Mouse (Mus musculus) CH12F3 (cell line): ENCODE measurements around the gene Thop1.

ENCODE experiments used
- in situ Hi-C: fragments of 300-500 bp; cut with MboI; formaldehyde crosslinking; loops from 2 replicates; pipeline ENCODE4 v1.14.3; 2020; ENCODE audit warnings: low sequenced_read_pairs

The Thop1 gene

GRCm38 (mm10) chr10:81106113-81106721 is 36.4 kb downstream of the Thop1 start:
- in situ Hi-C loops = no loop called here

GRCm38 (mm10) chr10:81112946-81113345 is 43.1 kb downstream of the Thop1 start:
- in situ Hi-C loops = no loop called here

GRCm38 (mm10) chr10:81119625-81120024 is 49.8 kb downstream of the Thop1 start:
- in situ Hi-C loops = no loop called here

- in situ Hi-C loops = no loop called here
Observed at GRCm38 (mm10) chr10:81120650-81121049, 50.8 kb downstream of the Thop1 start.

GRCm38 (mm10) chr10:81122889-81123288 is 53.1 kb downstream of the Thop1 start:
- in situ Hi-C loops = no loop called here

GRCm38 (mm10) chr10:81123500-81123899 is 53.7 kb downstream of the Thop1 start:
- in situ Hi-C loops = no loop called here
